Mouse (Mus musculus) thymus, adult 2 months (tissue): ENCODE data around the gene Sult1a1.

ENCODE experiments used
- CTCF ChIP-seq: fragments of 200-500 bp; IDR thresholded peaks from 2 replicates; pipeline ENCODE4 v1.5.1; 2012; ENCODE audit warnings: mild to moderate bottlenecking, control low read depth, low read length, moderate library complexity, borderline replicate concordance; ENCODE audit not compliant: control insufficient read depth, poor library complexity, insufficient read depth; ENCODE audit errors: extremely low read depth
- POLR2A ChIP-seq: fragments of 200-500 bp; IDR thresholded peaks from 2 replicates; pipeline ENCODE4 v1.6.1; 2012; ENCODE audit warnings: mild to moderate bottlenecking, low read length, control low read depth, moderate library complexity; ENCODE audit not compliant: control insufficient read depth, poor library complexity, insufficient read depth; ENCODE audit errors: extremely low read depth

DNA sequence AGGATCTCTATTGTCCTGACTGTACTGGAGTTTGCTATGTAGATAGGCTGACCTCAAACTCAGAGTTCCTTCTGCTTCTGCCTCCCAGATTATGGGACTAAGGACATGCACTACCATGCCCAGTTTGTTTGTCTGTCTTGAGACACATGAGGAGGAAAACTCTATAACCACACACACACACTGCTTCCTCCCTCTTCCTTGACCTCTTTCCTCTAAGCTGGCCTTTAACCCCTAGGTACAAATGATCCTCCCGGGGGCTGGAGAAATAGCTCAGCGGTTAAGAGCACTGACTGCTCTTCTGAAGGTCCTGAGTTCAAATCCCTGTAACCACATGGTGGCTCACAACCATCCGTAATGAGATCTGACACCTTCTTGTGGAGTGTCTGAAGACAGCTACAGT lies 31.9 kb downstream of the Sult1a1 start:
- TF ChIP-seq POLR2A = no peak
- no peak for TF ChIP-seq CTCF
